ENCODE assay signal across 28 mouse cellular contexts in the genomic region with DNA sequence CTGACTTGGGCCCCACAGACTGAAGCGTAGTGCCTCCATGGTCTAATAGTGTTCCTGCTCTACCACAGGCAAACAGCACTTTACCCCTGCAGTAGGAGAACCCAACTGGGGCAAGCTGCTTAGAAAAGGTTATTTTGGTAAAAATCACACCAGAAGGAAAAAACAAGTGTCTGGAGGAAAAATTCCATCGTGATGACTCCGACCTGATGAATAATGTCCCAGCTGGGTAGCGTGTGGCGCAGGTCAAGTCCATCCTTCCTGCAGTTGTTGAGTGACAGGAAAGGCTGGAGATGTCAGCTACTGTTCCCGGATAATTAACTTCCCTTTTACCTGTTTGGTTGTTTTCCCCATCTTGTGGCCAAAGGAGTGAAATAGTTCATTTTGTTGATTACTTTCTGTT. TPM values are rescaled to one million over a fixed set of nuclear protein-coding genes. Genes with fewer than 3 reads are reported as not detected.
DNase-seq lines count a peak whose midpoint lies in the region; ATAC-seq and TF ChIP-seq lines count a peak whose summit lies in the region.
"Had no signal": no experiment of that assay in that cellular context is flagged by ENCODE, and none has a peak within 500 bp of the region (broad histone marks: within the 10 kb centered on the region; RNA-seq: fewer than 3 reads in every experiment).

No protein-coding gene starts in this region.

- DNase-seq in adrenal gland, adult 8-10 months = peak; percentile 47
- DNase-seq in adrenal gland, adult 18-20 months (ENCODE audit: low spot score in 2 of 2) = no peak
- DNase-seq in adrenal gland, postnatal 36 days = peak; percentile 45 to 61
- no peak for DNase-seq in embryo, embryonic 10 days (ENCODE audit: low spot score)
- no peak for DNase-seq in lung, postnatal 14 days
- DNase-seq: B cell, adult 2 months; cerebellum, adult 11-12 months; cerebellum, postnatal 10 days; gastrocnemius, postnatal 25 days; kidney, adult 8-10 months; kidney, postnatal 14 days; layer of hippocampus, postnatal 36 days; lung, adult 18-20 months; right cerebral cortex, postnatal 14 days; thymus, adult 2 months; thymus, postnatal 4 days had no signal

- H3K9me3 ChIP-seq in heart, embryonic 15.5 days (replicated peaks) = no peaks in the 10 kb centered on the region
- no peaks in the 10 kb centered on the region for H3K9me3 ChIP-seq in heart, embryonic 11.5 days (replicated peaks; ENCODE audit: control insufficient read depth, low read length)
- H3K9me3 ChIP-seq: embryonic facial prominence, embryonic 13.5 days; heart, embryonic 10.5 days; limb, embryonic 12.5 days; liver, embryonic 12.5 days; midbrain, embryonic 12.5 days had no signal

- H3K79me3 ChIP-seq in C2C12 (ENCODE audit: low read depth) = peaks cover 72% of the 10 kb centered on the region

- no peak overlapping the region for H3ac ChIP-seq in C2C12 (ENCODE audit: control insufficient read depth, insufficient read length, low read depth)

- peaks cover 95% of the 10 kb centered on the region for H3K79me2 ChIP-seq in C2C12 (ENCODE audit: control insufficient read depth, insufficient read depth)

- TF ChIP-seq CTCF in C2C12 (IDR thresholded peaks at IDR 0.05; ENCODE audit: control insufficient read depth, insufficient read depth, insufficient read length) = no peak

- H3K27me3 ChIP-seq in heart, embryonic 15.5 days = no peaks in the 10 kb centered on the region
- no peaks in the 10 kb centered on the region for H3K27me3 ChIP-seq in heart, embryonic 11.5 days (ENCODE audit: control insufficient read depth, insufficient read depth, low read length)
- H3K27me3 ChIP-seq in C2C12 (ENCODE audit: control insufficient read depth, insufficient read depth, insufficient read length) = no peaks in the 10 kb centered on the region
- H3K27me3 ChIP-seq: embryonic facial prominence, embryonic 13.5 days; limb, embryonic 12.5 days; liver, embryonic 12.5 days; midbrain, embryonic 12.5 days had no signal

- H3K4me1 ChIP-seq in heart, embryonic 15.5 days (replicated peaks) = peaks cover 53% of the 10 kb centered on the region
- peaks cover 24% of the 10 kb centered on the region for H3K4me1 ChIP-seq in heart, embryonic 11.5 days (ENCODE audit: control insufficient read depth, insufficient read depth, low read length)
- H3K4me1 ChIP-seq: limb, embryonic 12.5 days; midbrain, embryonic 12.5 days had no signal

- H3K4me3 ChIP-seq in heart, embryonic 15.5 days = no peak overlapping the region
- no peak overlapping the region for H3K4me3 ChIP-seq in heart, embryonic 11.5 days (ENCODE audit: low read depth, low read length)
- no peak overlapping the region for H3K4me3 ChIP-seq in C2C12 (ENCODE audit: insufficient read depth, poor library complexity, severe bottlenecking)
- H3K4me3 ChIP-seq: embryonic facial prominence, embryonic 13.5 days; heart, embryonic 10.5 days; limb, embryonic 12.5 days; liver, embryonic 12.5 days; midbrain, embryonic 12.5 days had no signal

- no peak overlapping the region for H3K4me2 ChIP-seq in heart, embryonic 15.5 days
- H3K4me2 ChIP-seq in heart, embryonic 11.5 days = no peak overlapping the region
- H3K4me2 ChIP-seq: embryonic facial prominence, embryonic 13.5 days; hindbrain, embryonic 14.5 days; limb, embryonic 12.5 days; liver, embryonic 12.5 days; midbrain, embryonic 12.5 days had no signal

- peaks cover 66% of the 10 kb centered on the region for H3K36me3 ChIP-seq in heart, embryonic 15.5 days
- peaks cover 54% of the 10 kb centered on the region for H3K36me3 ChIP-seq in heart, embryonic 11.5 days (ENCODE audit: control insufficient read depth, insufficient read depth, low read length)
- peaks cover 74% of the 10 kb centered on the region for H3K36me3 ChIP-seq in C2C12 (ENCODE audit: control insufficient read depth, insufficient read depth)

- ATAC-seq in heart, embryonic 15.5 days (replicated peaks; ENCODE audit: insufficient number of reproducible peaks, insufficient read depth, low FRiP score, low read depth) = no peak
- no peak for ATAC-seq in heart, embryonic 11.5 days (replicated peaks; ENCODE audit: insufficient number of reproducible peaks, low FRiP score, low TSS enrichment)
- ATAC-seq: forebrain, embryonic 16.5 days; inflammation-experienced regulatory T-cells, adult 6 months; liver, embryonic 12.5 days had no signal

- WGBS in heart, embryonic 15.5 days = 65% methylated on average over 6 of the region's 6 CpGs
- WGBS in heart, embryonic 11.5 days (ENCODE audit: insufficient replicate concordance) = 75% methylated on average over 6 of the region's 6 CpGs

- H3K27ac ChIP-seq in heart, embryonic 15.5 days = 0 out of 2 replicates have a peak overlapping the region, but pooled peaks have one; percentile 7
- H3K27ac ChIP-seq in heart, embryonic 11.5 days (ENCODE audit: low read depth, low read length) = no peak overlapping the region
- H3K27ac ChIP-seq: embryonic facial prominence, embryonic 13.5 days; heart, embryonic 10.5 days; hindbrain, embryonic 14.5 days; limb, embryonic 12.5 days; liver, embryonic 12.5 days; midbrain, embryonic 12.5 days; stomach, postnatal 0 days had no signal

- no peak overlapping the region for H3K9ac ChIP-seq in heart, embryonic 15.5 days
- no peak overlapping the region for H3K9ac ChIP-seq in heart, embryonic 11.5 days (ENCODE audit: low read depth, low read length)
- H3K9ac ChIP-seq: embryonic facial prominence, embryonic 13.5 days; hindbrain, embryonic 14.5 days; limb, embryonic 12.5 days; liver, embryonic 12.5 days; midbrain, embryonic 12.5 days had no signal

TF ChIP-seq in C2C12, 6 proteins besides CTCF, POLR2A, EP300 and RAD21:
- TF ChIP-seq MYOG (IDR thresholded peaks at IDR 0.05; ENCODE audit: control insufficient read depth, extremely low read depth, insufficient read length) (no peak), MYOD1 (IDR thresholded peaks at IDR 0.05; ENCODE audit: control insufficient read depth, insufficient read length, low read depth) (peak; percentile 72), MAX (IDR thresholded peaks at IDR 0.05) (no peak), FOSL1 (IDR thresholded peaks at IDR 0.05; ENCODE audit: insufficient read depth, low read length, poor library complexity, severe bottlenecking) (peak; percentile 45)
TF ChIP-seq in C2C12: peak in this region for 2.

RNA-seq across cellular contexts. Expression of gene Nedd4, which starts 41.6 kb away (rescaled TPM):
- 100 to 1,000 TPM; 380 to 518 (median 475) TPM for total RNA-seq in adrenal gland, adult 8-10 months (2022)
- total RNA-seq in adrenal gland, adult 18-20 months (2021) = 100 to 1,000 TPM; 376 to 378 TPM
- polyA plus RNA-seq in heart, embryonic 15.5 days (2015; fragmentation: Nextera tagmentation; extraction: Ambion mirVana) = 450 and 481 TPM in 2 replicates
- polyA plus RNA-seq in heart, embryonic 11.5 days (2014; fragmentation: Nextera tagmentation; extraction: Ambion mirVana) = 555 and 667 TPM in 2 replicates
- 215 TPM for polyA plus RNA-seq in C2C12 (2012; fragmentation: generic; extraction: Trizol)
- 100 to 1,000 TPM; 431 to 435 TPM for total RNA-seq in adrenal gland, postnatal 36 days (2021)

Comparison
In these comparisons a context has a peak if more than half of its experiments do, and no peak if none do; other contexts are left out.
1. DNase-seq: peak in adrenal gland, adult 8-10 months (single experiment) and adrenal gland, postnatal 36 days (2 of 2); none in adrenal gland, adult 18-20 months (0 of 2), embryo, embryonic 10 days (single experiment) and lung, postnatal 14 days (single experiment).